Mouse (Mus musculus): ENCODE results near the gene Ring1.
A peak's percentile ranks its signal among the peaks of the same experiment; 100 is the strongest.
"Not testable (repeated sequence)": the region's sequence is repeated elsewhere in the genome, so short reads cannot be mapped to it uniquely, and the experiment has no call there.

Gene Ring1

DNA sequence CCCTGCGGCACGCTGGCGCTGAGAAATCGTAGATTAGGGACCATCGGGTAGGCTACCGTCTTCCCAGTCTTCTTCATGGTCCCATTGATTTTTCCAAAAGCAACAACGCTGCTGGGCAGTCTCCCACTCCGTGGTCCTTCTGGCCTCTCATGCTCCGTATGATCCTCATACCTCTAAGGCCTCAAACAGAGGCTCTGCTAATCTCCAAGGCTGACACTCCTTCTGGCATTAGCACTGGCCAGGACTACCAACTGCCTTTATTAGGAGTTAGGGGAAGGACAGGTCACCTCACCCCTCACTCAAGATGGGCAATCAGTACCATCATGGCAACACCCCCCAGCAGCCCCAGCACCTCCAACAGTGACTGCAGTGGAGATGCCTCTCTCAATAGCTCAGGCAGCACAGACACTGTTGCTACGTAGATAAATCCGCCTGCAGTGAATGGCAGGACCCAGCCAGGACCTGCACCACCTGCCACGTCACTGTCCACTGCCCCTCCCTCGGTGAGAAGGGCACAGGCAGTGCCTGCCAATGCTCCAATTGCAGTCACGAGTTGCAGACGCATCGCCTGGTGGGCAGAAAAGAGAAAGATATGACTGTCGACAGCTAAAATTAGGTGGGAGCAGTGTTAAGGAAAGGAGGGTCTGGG lies 4.1 kb upstream of the Ring1 start:
- peak; percentile 21 for DNase-seq (ENCODE audit: low spot score)

GRCm38 (mm10) chr17:34027656-34028223 lies 3.3 kb upstream of the Ring1 start, which contains the start of gene H2-Ke6:
Gene H2-Ke6, minus strand, starts transcription at chr17:34028060.
- DNase-seq (ENCODE audit: low spot score): peak; percentile 92

DNA sequence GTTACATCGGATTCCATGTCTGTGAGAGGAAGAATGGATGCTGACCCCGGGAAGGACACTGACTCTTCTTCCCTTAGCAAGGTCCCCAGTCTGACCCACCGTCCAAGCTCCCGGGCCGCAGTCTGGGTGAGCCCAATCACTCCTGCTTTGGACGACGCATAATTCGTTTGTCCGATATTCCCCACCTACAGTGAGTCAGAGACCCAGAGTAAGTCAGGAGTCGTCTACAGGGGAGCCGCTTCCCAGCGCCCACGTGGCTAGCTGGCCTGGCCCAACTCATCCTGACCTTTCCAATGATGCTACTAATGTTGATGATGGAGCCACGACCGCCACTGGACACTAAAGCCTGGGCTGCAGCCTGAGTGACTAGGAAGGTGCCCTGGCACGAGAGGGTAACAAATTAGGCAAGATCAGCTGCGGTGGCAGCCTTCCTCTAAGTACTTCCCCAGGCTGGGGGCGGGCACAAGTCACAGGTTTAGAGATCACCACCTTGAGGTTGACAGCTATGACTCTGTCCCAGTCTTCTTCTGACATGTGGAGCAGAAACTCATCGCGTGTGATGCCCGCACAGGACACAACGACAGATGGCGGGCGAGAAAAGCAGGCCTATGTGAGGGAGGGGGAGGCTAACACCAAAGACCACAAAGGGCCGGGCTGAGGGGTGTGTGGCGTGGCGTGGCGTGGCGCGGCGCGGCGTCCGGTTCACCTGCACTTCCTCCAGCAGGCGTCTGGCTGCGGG lies 2.6 kb upstream of the Ring1 start:
- DNase-seq (ENCODE audit: low spot score): peak; percentile 22

GRCm38 (mm10) chr17:34026221-34026620 lies 1.7 kb upstream of the Ring1 start:
- no peak for DNase-seq (ENCODE audit: low spot score)

DNA sequence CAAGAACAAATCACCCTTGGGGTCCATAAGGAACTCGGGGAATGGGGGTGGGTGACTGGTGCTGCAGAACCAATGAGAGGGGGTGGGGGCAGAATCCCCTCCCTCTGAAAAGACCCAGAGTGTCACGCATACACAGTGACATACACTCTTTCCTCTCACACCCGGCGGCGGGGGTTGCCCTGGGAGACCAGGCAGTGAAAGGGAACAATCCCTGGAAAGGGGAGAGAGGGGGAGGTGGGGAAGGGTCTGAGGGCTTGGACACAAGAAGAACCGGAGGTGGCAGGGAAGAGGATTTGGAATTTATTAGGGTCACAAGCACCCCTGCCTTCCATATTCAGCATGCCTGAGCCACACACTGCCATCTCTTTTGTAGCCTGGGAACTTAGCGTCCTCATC lies 1.3 kb upstream of the Ring1 start:
- DNase-seq (ENCODE audit: low spot score): no peak

- no peak for DNase-seq (ENCODE audit: low spot score)
Observed at GRCm38 (mm10) chr17:34024861-34025755, 628 bp upstream of the Ring1 start.

DNA sequence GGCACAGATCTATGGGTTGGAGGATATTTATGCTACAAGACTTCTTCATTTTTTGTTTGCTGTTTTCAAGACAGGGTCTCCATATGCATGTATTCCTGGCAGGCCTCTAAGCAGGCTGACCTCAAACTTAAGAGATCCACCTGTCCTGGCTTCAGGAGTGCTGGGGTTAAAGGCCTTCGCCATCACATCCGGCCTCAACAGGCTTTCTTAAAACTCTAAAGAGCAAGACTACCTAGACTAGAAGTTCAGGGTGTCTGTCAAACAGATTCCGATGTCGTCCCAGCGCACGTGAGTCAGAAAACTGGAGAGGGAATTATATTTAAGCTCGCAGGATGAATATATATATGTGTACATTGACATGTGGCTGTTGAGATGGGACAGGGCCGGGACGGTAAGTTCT lies 802 bp downstream of the Ring1 start:
- DNase-seq (ENCODE audit: low spot score): no peak

DNA sequence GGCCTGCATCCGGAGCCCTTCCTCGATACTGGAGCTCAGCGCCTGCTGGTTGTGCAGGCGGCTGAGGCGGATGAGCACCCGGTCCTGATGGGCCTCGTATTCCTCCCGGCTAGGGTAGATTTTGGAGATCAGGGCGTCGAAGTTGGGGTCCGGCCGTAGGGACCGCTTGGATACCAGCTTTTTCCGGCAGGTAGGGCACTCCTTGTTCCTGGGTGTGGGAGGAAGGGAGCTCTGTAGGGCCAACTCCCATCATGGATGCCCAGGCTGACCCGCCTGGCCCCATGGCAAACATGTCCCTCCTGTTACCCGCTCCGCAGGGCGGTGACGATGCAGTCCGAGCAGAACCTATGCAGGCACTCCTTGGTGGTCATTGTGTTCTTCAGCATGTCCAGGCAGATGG lies 1.5 kb downstream of the Ring1 start:
- no peak for DNase-seq (ENCODE audit: low spot score)

DNA sequence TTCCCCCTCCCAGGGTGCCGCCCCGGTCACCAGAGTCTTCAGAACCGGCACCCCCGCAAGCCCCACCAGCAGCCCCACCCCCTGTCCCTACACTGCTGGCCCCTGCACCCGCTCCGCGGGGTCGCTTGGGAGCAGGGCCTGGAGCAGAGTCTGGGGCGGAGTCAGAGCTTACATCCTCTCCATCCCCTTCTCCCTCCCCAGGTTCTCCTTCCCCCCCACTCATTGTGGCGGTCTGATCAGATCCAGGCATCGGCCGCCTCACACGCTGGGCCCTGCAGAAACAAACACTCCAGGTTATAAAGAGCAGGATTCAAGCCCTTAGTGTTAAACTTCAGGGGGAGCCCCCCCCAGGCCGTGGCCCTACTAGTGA lies 2.1 kb downstream of the Ring1 start:
- no peak for DNase-seq (ENCODE audit: low spot score)

DNA sequence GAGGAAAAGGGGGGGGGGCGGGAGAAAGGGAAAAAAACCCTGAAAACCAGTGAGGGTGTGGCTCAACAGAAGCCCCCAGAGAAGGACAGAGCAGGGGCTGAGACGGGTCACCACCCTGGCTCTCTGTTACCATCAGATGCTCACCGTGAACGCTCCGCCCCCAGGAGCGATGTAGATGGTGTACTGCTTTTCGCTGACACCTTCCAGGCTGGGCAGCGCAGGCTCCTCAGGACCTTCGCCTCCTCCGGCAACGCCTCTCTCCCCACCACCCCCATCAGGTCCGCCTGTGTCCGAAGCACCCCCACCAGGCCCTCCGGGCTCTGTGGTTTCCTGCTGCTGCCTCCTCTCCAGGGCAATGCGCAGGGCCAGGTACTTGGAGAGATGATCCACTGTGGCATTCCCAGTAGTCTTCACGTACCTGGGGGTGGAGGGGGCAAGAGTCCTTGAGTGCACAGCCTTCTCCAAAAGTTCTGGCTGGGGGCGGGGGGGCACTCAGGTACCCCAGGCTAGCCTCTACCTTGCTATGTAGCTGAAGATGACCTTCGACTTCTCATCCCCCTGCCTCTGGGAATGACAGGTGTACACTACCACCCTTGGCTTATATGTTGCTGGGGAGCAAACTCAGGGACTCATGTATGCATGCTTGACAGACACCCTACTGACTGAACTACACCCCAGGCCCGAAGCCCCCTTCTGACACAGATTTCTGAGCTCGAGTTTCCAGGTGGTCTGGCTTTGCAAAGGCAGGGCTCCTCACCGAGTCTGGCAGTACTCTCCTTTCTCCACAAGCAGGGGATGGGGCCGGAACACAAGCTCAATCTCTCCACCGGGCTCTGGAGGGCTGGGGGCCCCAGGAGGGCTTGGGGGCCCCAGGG lies 2.7 kb downstream of the Ring1 start:
- no peak for DNase-seq (ENCODE audit: low spot score)

DNA sequence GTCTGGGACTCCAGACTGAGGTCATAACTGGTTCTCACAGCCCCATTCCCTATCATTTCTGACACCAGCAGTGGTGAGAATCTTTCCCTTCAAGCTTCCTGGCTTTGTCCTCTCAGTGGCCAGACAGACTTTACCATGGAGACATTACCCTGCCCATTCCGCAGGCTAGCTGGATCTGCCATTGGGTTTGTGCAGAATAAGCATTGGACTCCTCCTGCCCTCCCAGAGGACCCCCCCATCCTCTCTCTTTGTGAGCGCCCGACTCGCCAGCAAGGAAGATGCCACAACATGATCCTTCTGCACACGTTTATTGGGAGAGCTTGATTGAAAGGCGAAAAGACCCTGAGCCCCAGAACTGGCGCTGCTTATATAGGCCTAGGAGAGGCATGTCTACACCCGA lies 11.0 kb downstream of the Ring1 start:
- DNase-seq (ENCODE audit: low spot score): no peak

- DNase-seq (ENCODE audit: low spot score): no peak
Observed at GRCm38 (mm10) chr17:34010156-34010555, 14.3 kb downstream of the Ring1 start.

DNA sequence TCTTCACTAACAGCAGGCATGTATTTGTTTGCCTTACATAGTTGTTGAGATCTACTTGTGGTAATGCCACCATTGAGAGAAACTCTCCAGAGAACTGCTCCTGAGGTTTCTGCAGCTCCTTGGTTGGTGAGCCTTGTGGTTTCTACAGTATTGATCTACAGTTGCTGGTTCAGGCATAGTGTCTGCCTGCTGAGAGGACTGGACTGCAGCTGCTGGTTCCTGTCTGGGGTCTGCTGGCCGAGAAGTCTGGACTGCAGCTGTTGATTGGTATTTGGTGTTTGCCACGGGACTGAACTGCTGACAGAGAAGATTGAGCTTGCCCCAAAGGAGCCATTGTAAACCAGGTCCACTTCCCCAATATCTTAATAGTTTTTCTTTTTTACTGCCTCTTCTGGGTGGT lies 17.9 kb downstream of the Ring1 start:
- no peak for DNase-seq (ENCODE audit: low spot score)

DNA sequence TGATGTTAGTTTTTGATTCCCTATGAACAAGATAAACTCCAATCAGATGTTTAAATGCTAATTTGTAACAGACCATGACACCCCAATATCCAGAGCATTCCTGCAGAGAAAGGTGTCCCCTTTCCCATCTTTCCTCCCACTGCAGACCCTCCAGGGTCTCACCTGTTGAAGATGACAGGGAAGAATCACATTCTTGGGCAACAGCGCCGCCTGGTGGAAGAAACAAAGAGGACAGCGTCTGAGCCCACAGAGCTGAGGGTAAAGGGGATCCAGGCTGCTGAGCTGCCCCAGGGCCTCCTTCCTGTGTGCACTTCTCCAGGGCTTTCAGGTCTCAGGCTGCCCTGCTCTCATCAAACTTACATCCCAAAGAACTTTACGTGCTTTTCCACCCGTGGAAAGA lies 21.1 kb downstream of the Ring1 start:
- no peak for DNase-seq (ENCODE audit: low spot score)

DNA sequence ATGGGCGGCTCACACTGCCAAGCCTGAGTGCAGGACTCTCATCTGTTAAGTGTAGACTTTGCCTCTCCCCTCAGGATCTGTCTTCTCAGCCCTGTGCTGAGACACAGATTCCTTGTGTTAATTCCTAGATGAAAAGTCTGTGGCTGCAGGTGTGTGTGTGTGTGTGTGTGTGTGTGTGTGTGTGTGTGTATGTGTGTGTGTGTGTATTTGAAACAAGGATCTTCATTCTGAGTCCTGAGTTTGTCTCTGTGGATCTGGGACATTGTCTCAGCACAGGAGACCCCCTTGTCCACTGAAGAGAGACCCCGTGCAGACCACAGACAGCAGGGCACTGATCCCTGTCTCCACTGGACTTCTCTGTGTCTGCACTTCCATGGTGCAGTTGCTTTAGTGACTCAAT lies 23.7 kb downstream of the Ring1 start:
- not testable (repeated sequence) for DNase-seq (ENCODE audit: low spot score)

- peak; percentile 72 for DNase-seq (ENCODE audit: low spot score)
Observed at GRCm38 (mm10) chr17:34000150-34000537, 24.3 kb downstream of the Ring1 start, which contains the start of gene H2-K1. Gene H2-K1, minus strand, starts transcription at chr17:34000347.

DNA sequence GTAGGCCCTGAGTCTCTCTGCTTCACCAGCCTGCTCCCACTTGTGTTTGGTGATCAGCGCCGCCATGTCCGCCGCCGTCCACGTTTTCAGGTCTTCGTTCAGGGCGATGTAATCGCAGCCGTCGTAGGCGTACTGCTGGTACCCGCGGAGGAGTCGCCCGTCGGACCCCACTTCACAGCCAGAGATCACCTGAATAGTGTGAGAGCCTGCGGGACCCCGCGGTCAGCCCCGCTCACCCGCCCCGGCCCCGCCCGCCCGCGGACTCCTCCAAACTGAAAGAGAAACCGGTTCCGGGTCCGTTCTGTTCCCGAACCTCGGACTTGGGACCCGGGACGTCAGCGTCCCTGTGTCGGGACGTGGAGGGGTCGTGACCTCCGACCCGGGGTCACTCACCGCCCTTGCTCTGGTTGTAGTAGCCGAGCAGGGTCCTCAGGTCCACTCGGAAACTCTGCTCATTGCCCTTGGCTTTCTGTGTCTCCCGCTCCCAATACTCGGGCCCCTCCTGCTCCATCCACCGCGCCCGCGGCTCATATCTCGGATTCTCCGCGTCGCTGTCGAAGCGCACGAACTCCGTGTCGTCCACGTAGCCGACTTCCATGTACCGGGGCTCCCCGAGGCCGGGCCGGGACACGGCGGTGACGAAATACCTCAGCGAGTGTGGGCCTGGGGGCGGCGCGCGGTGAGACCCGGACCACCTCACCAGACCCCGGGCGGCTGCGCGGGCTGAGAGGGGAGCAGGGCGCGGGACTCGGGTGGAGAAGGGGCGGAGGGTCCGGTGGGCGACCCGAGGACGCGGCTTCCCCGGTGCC lies 24.9 kb downstream of the Ring1 start:
- no peak for DNase-seq (ENCODE audit: low spot score)

DNA sequence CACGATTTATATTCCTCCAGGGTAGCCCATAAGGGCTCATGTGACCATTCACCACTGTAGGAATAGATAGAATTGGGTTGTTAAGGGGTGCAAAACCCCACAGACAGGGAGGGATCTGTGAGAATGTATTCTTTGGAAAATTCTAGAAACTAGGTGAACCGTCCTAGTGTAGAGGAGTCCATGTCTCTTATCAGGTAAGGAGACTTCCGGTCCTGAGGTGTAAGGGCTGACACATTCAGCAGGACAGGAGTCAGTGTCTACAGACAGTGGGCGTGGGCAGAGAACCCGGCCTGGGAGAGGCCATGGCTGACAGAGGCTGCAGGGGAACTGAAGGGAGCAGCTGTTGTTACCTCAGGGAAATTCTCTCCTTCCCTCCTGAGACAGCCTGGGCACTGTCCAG lies 25.8 kb downstream of the Ring1 start:
- DNase-seq (ENCODE audit: low spot score): not testable (repeated sequence)

GRCm38 (mm10) chr17:33997025-33997424 lies 27.5 kb downstream of the Ring1 start:
- not testable (repeated sequence) for DNase-seq (ENCODE audit: low spot score)

- DNase-seq (ENCODE audit: low spot score): no peak
Observed at GRCm38 (mm10) chr17:33995651-33996050, 28.8 kb downstream of the Ring1 start.

DNA sequence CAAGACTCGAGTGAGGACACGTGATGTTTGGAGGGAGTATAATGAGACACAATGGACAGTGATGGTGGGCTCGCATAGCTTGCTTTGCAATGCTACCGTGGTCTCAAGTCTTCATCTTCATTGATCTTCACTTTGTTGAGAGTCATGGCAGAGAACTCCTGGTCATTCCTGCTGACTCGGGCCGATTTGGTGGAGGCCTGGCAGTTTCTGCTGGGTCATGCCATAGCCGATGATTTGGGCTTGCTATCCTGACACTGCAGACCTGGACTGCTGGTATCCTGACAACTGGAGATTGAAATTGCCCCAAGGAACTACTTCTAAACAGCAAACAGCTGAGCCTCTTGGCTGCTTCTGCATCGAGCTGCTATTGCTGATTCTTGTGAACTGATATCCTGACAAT lies 29.5 kb downstream of the Ring1 start:
- DNase-seq (ENCODE audit: low spot score): no peak
